Mouse (Mus musculus): ENCODE measurements at regions not wholly inside any gene's neighbourhood (a gene's known extent, or its start where the extent isn't known, plus 50 kb on each side); places are given as distances from the start of the nearest gene placed in this dataset.

DNA sequence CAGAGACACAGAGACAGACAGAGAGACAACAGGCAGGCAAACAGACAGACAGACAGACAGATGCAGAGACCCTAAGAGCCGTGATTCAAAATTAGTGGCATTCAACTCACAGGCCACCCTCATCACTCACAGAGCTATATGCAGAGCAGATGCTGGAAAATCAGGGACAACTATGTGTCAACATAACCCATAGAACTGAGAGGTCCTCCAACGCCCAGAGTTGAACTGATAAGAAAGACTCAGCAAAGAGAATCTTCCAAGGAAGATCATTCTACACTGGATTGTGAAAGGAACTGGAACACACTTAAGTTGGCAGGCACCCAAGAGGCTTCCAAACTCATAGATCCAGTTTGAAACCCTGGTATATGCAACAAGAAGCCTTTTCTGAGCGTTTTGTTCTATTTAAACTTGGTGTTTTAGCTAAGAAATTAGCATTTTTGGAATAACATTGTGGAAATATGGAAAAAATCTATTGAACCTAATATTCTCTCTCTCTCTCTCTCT lies 65.1 kb upstream of the Rad23b start:
- TF ChIP-seq CTCF (IDR thresholded peaks at IDR 0.05; ENCODE audit: low read depth) = no peak
- TF ChIP-seq EP300 (IDR thresholded peaks at IDR 0.05; ENCODE audit: low read depth) = no peak
- Histone ChIP-seq H3K27ac (no peak overlapping the region), H3K9me3 (ENCODE audit: control insufficient read depth, low read length) (no peaks in the 10 kb centered on the region), H3K4me3 (ENCODE audit: insufficient read depth in 1 of 2, low read depth in 2 of 2, low read length in 2 of 2) (no peak overlapping the region), H3K4me2 (ENCODE audit: low read depth) (no peak overlapping the region), H3K4me1 (replicated peaks; ENCODE audit: control insufficient read depth in 2 of 2, insufficient read depth in 2 of 2, low read length in 1 of 2) (no peaks in the 10 kb centered on the region), H3K36me3 (replicated peaks; ENCODE audit: control insufficient read depth, insufficient read depth, low read depth) (no peaks in the 10 kb centered on the region), H3K27me3 (ENCODE audit: control insufficient read depth, insufficient read depth, low read length) (no peaks in the 10 kb centered on the region), H3K9ac (replicated peaks) (no peak overlapping the region)
- DNase-seq (ENCODE audit: low read depth in 3 of 3, low spot score in 3 of 3) (no peak), ATAC-seq (ENCODE audit: insufficient read depth) (no peak)
- 40% methylated on average over 3 of the region's 3 CpGs for WGBS (ENCODE audit: insufficient replicate concordance)

DNA sequence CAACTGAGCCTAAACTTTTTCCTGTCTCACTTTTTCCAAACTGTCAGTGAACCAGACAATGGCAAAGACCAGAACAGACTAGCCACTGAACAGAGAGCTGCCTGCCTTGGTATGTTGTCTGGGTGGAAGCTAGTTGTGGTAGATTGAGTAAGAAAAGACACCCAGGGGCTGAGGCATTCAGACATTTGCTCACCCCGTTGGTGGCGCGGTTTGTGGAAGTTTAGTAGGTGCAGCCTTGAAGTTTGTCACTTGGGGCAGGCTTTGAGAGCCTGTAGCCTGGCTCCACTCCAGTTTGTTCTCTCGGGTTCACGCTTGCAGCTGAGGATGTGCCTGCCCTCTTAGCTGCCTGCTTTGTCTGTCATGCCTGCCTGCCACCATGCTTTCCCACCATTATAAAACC lies 64.2 kb upstream of the Rad23b start:
- no peak for ATAC-seq (ENCODE audit: insufficient read depth)
- no peak overlapping the region for H3K9ac ChIP-seq (replicated peaks)
- no peak for DNase-seq (ENCODE audit: low read depth in 3 of 3, low spot score in 3 of 3)

DNA sequence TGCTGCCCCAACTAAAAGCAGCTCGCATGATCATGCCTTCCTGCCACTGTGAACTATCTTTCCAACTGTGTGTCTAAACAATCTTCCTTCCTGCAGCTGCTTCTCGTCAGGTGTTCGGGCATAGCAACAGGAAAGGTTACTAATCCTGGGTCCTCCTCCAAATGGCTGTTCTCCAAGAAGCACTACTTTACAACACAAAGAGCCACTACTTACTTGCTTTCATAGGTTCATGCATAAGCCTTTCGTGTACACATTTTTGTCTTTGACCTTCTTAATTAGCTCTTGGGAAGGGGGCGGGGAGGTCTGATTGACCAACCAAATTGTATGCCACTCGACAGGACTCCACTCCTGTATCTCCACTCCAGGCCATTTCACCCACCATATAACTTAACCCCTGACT lies 61.4 kb upstream of the Rad23b start:
- no peak for ATAC-seq (ENCODE audit: insufficient read depth)
- no peak overlapping the region for H3K4me2 ChIP-seq (ENCODE audit: low read depth)
- H3K4me1 ChIP-seq (replicated peaks; ENCODE audit: control insufficient read depth in 2 of 2, insufficient read depth in 2 of 2, low read length in 1 of 2) = peaks cover 4 to 6% of the 10 kb centered on the region in 2 experiments
- no peaks in the 10 kb centered on the region for H3K27me3 ChIP-seq (ENCODE audit: control insufficient read depth, insufficient read depth, low read length)
- no peak for DNase-seq (ENCODE audit: low read depth in 3 of 3, low spot score in 3 of 3)
- no peaks in the 10 kb centered on the region for H3K9me3 ChIP-seq (ENCODE audit: control insufficient read depth, low read length)
- H3K4me3 ChIP-seq (ENCODE audit: insufficient read depth in 1 of 2, low read depth in 2 of 2, low read length in 2 of 2) = no peak overlapping the region
- TF ChIP-seq EP300 (IDR thresholded peaks at IDR 0.05; ENCODE audit: low read depth) (no peak), CTCF (IDR thresholded peaks at IDR 0.05; ENCODE audit: low read depth) (no peak)
- no peak overlapping the region for H3K27ac ChIP-seq
- WGBS (ENCODE audit: insufficient replicate concordance) = 48% methylated on average over 6 of the region's 6 CpGs
- H3K9ac ChIP-seq (replicated peaks) = no peak overlapping the region
- H3K36me3 ChIP-seq (replicated peaks; ENCODE audit: control insufficient read depth, insufficient read depth, low read depth) = no peaks in the 10 kb centered on the region

More for the DNA sequence above, 64.2 kb upstream of the Rad23b start:
- TF ChIP-seq CTCF (IDR thresholded peaks at IDR 0.05; ENCODE audit: low read depth) (no peak), EP300 (IDR thresholded peaks at IDR 0.05; ENCODE audit: low read depth) (no peak)
- Histone ChIP-seq H3K4me3 (ENCODE audit: insufficient read depth in 1 of 2, low read depth in 2 of 2, low read length in 2 of 2) (no peak overlapping the region), H3K27me3 (ENCODE audit: control insufficient read depth, insufficient read depth, low read length) (no peaks in the 10 kb centered on the region), H3K27ac (no peak overlapping the region), H3K9me3 (ENCODE audit: control insufficient read depth, low read length) (no peaks in the 10 kb centered on the region), H3K4me1 (replicated peaks; ENCODE audit: control insufficient read depth in 2 of 2, insufficient read depth in 2 of 2, low read length in 1 of 2) (no peaks in the 10 kb centered on the region), H3K4me2 (ENCODE audit: low read depth) (no peak overlapping the region), H3K36me3 (replicated peaks; ENCODE audit: control insufficient read depth, insufficient read depth, low read depth) (no peaks in the 10 kb centered on the region)
- WGBS (ENCODE audit: insufficient replicate concordance) = 23% methylated on average over 5 of the region's 5 CpGs

DNA sequence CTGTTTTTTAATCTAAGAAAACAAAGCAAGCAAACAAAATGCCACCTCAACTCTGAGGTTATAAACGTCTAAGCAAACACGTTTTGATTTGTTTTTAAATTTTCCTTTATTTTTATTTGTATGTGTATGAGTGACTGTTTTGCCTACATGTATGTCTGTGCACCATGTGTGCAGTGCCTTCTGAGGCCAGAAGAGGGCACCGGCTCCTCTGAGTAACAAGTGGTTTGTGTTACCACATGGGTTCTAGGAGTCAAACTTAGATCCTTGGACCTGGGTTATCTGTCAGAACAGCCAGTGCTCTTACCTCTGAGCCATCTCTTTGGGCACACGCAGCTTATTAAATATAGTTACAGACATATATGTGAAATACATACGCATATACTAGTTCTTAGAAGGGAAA lies 57.6 kb upstream of the Rad23b start:
- no peak overlapping the region for H3K9ac ChIP-seq (replicated peaks)
- H3K4me2 ChIP-seq (ENCODE audit: low read depth) = no peak overlapping the region
- H3K27ac ChIP-seq = no peak overlapping the region
- H3K4me3 ChIP-seq (ENCODE audit: insufficient read depth in 1 of 2, low read depth in 2 of 2, low read length in 2 of 2) = no peak overlapping the region
- ATAC-seq (ENCODE audit: insufficient read depth) (no peak), DNase-seq (ENCODE audit: low read depth in 3 of 3, low spot score in 3 of 3) (peak in 2 of 3 experiments; percentile 33 to 34)
- peaks cover 4 to 8% of the 10 kb centered on the region in 2 experiments for H3K4me1 ChIP-seq (replicated peaks; ENCODE audit: control insufficient read depth in 2 of 2, insufficient read depth in 2 of 2, low read length in 1 of 2)
- 46% methylated on average over 5 of the region's 5 CpGs for WGBS (ENCODE audit: insufficient replicate concordance)
- no peaks in the 10 kb centered on the region for H3K36me3 ChIP-seq (replicated peaks; ENCODE audit: control insufficient read depth, insufficient read depth, low read depth)
- H3K27me3 ChIP-seq (ENCODE audit: control insufficient read depth, insufficient read depth, low read length) = no peaks in the 10 kb centered on the region
- H3K9me3 ChIP-seq (ENCODE audit: control insufficient read depth, low read length) = no peaks in the 10 kb centered on the region
- TF ChIP-seq CTCF (IDR thresholded peaks at IDR 0.05; ENCODE audit: low read depth) = peak; percentile 74
- TF ChIP-seq EP300 (IDR thresholded peaks at IDR 0.05; ENCODE audit: low read depth) = no peak

DNA sequence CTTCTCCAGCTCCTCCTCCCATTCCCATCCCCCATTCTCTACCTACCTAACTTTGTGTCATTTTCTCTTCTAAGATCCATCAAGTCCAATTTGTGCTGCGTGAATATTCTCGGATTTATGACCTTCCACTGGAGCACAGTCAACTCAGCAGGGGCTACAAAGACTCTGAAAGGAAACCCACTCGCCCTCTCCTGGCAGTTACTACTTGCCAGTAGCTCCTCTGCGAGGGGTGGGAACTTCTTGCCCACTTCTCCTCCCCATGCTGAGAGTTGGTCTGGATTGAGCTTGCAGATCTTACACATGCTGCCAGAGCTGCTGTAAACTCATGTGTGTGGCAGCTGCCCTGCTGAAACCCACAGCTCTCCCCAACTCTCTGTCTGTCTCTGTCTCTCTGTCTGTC lies 57.1 kb upstream of the Rad23b start:
- H3K27ac ChIP-seq = no peak overlapping the region
- 47% methylated on average over 4 of the region's 4 CpGs for WGBS (ENCODE audit: insufficient replicate concordance)
- ATAC-seq (ENCODE audit: insufficient read depth) = no peak

More for the DNA sequence above, 57.1 kb upstream of the Rad23b start:
- Histone ChIP-seq H3K4me2 (ENCODE audit: low read depth) (no peak overlapping the region), H3K9me3 (ENCODE audit: control insufficient read depth, low read length) (no peaks in the 10 kb centered on the region), H3K27me3 (ENCODE audit: control insufficient read depth, insufficient read depth, low read length) (no peaks in the 10 kb centered on the region), H3K36me3 (replicated peaks; ENCODE audit: control insufficient read depth, insufficient read depth, low read depth) (no peaks in the 10 kb centered on the region), H3K4me3 (ENCODE audit: insufficient read depth in 1 of 2, low read depth in 2 of 2, low read length in 2 of 2) (no peak overlapping the region), H3K9ac (replicated peaks) (no peak overlapping the region), H3K4me1 (replicated peaks; ENCODE audit: control insufficient read depth in 2 of 2, insufficient read depth in 2 of 2, low read length in 1 of 2) (peaks cover 4 to 8% of the 10 kb centered on the region in 2 experiments)
- TF ChIP-seq EP300 (IDR thresholded peaks at IDR 0.05; ENCODE audit: low read depth) = no peak
- TF ChIP-seq CTCF (IDR thresholded peaks at IDR 0.05; ENCODE audit: low read depth) = no peak
- DNase-seq (ENCODE audit: low read depth in 3 of 3, low spot score in 3 of 3) = no peak
